Mouse (Mus musculus) left cerebral cortex, postnatal 14 days (tissue): ENCODE data around the gene Calhm6. TPM values are rescaled to one million over a fixed set of nuclear protein-coding genes. Genes with fewer than 3 reads are reported as not detected.

Source experiments
- DNase-seq, 2 experiments: peaks; one replicate each; pipeline ENCODE4 v3.0.0; 2021 to 2022; ENCODE audit warnings: low spot score in 2 of 2, mixed read lengths in 1 of 2
- intact Hi-C: fragments of 180-260 bp; cut with DNase I; formaldehyde crosslinking; loops from one replicate; pipeline ENCODE4 v1.15.1; 2025
- total RNA-seq, 2 experiments: library from RNA; stranded (reverse); gene quantifications; 2 replicates each; pipeline ENCODE4 v1.2.3; 2021

Gene Calhm6
- total RNA-seq, 2 experiments from 2014 or later: 0.51 TPM; not detected in 1

DNA sequence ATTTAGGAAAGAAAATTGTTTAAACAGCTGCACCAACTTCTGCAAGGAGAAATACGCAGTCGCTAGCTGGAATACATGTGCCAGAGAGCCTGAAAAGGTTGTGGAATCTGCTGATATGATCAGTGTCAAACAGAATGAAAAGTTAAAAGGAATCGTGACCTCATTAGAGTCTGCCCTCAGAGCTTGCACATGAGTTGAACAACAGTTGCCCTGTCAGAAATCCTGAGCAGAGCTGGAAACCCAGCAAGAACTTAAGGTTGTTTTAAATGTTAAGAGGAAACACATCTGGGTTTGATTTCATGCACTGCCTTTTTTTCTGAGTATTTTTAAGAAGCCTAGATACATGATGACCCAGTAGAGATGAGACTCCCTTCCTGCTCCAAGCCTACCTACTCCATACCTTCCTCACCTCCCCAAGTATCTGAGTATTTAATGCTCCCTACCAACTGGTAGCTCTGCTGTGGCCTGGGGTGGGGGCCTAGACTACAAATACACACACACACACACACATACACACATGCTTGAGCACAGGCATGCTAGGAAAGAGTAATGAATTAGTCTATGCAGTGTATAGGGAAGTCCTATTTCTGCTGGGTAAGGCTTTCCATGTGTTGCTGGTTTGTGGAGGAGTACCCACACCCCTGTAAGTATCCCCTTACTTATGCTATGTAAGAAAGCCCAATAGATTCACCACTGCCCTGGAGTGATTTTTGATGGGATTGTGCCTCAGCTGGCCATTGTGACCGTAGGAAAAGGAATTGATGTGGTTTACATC is 15.6 kb downstream of the Calhm6 start:
- intact Hi-C loops: no loop called here
- DNase-seq: no peak

DNA sequence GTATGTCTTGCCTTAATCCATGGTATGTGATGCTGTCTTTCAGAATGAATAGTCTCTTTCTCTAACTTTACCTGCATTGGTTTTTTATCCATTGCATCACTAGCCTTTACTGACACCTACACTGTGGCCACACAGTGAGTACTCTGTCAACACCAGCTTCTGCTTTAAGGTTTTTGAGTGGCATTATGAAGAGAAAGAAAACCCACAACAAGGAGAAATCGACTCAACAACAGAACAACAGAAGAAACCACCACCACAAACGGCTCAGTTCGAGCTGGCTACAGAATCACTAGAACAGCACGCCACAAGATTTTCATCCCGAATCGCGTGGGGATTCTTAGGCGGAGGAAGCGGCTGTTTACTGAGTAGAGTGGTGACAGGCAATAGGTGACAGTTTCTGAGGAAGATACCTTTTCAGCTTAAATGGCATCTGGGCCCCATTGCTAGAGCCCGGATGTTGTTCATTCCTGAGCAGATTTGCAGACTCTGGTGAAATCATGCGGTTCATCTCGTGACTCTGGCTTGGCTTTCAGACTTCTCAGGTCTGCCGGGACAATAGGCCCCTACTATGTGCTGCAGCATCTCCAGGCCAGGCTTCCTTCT is 16.8 kb downstream of the Calhm6 start:
- no peak for DNase-seq
- intact Hi-C loops: no loop called here

DNA sequence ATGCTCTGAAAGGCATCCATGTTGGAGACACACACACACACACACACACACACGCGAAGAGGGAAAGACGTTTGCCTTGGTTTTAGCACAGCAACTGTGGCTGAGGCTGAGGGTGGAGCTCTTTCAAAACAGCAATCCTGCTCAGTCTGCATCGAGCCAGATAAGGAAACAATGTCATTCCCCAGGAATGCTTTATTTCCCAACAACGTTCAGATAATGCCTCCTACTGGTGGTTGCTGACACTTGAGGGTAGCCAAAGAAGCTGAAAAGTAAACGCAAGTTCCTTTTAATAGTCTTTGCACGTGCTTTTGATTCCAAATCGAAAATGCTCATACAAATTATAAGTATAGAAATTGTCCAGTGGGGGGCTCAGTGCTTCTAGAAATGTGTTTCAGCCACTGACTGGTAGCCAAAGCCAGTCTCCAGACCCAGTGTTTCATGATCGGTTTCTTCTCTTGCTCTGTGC is 31.3 kb downstream of the Calhm6 start, which contains the start of gene Calhm5:
Calhm5 (minus strand) TSS at position 102 of the 466 bp plus-strand sequence.
- intact Hi-C loops: loop anchor here (5.0 kb wide), 2 partner anchors 59 to 186 kb away; partner anchors contain the start of genes Trappc3l and Tspyl1
- peak; percentile 49 to 79 for DNase-seq

DNA sequence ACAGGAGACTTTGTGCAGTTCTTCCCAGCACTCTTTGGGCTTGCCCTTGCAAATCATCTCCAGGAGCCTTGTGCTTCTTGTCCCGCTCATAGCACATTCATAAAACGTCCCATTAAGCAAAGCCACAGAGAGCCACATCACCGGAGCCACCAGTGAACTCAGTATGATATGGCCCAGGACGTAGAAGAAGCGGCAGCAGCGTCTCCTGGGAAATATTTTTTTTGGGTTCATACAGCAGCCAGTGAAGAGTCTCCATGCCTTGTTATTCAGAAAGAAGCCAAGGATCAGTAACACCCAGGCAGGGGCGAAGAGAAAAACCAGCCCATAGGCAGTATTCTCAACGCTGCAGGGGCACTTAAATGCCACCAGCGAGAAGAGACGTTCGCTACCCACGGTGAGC is 31.8 kb downstream of the Calhm6 start:
- intact Hi-C loops: loop anchor here (5.0 kb wide), 2 partner anchors 59 to 186 kb away; partner anchors contain the start of genes Trappc3l and Tspyl1
- no peak for DNase-seq

DNA sequence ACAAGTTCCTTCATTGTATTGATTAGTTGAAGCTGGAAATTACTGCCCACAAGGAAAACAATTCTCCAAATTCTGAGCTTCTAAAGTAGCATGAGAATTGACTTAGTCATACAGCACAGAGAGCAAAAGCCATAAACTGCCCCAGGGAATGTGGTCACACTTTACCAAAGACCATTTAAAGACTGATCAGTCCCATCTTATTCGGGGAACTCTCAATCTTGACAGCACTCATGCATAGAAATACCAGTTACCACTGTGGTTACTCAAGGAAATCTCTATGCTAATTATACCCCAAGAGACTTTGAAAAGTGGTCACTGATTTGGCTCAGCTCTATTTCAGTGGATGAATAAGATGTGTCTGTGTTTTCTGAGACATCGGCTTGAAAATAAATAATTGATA is 32.6 kb downstream of the Calhm6 start:
- intact Hi-C loops: loop anchor here (5.0 kb wide), 2 partner anchors 58 to 187 kb away; partner anchors contain the start of genes Trappc3l and Tspyl1
- DNase-seq: no peak

DNA sequence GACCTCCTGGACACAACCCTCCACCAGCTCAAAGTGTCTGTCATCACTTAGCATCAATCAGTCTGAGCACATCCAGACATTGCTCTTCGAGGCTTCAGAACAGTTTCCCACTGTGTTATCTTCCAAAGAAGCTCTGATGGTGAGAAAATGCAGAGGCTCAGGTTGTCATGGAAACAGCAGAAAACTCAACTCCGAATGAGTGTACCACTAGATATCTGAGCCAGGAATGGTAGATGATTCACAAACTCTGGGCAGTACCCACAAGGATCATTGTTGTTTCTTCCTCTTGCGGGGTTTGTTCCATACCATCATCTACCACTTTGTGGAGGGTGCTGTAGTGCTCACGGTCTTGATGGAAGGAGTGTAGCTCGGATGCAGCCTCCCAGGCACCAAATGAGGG is 35.9 kb downstream of the Calhm6 start:
- intact Hi-C loops: no loop called here

DNA sequence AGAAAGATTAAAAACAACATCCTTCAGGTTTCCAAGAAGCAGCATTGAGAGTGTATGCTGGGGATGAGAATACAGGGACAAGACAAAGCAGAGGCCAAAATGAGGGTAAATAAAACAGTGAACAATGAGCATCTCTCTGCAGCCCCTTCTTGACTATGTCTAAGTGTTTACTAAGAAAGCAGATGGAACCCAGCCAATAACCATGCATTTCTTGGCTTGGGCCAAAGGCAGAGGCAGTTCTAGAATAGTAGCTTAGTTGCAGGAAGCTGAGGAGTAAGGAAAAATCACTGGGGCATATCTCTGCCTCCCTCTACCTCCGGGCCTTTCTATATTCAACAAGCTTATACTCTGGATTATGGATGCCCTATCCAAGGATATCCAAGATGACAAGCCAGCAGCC is 37.3 kb downstream of the Calhm6 start:
- intact Hi-C loops: no loop called here
- DNase-seq: no peak

More for the DNA sequence above, 35.9 kb downstream of the Calhm6 start:
- DNase-seq: peak; percentile 46 to 90

DNA sequence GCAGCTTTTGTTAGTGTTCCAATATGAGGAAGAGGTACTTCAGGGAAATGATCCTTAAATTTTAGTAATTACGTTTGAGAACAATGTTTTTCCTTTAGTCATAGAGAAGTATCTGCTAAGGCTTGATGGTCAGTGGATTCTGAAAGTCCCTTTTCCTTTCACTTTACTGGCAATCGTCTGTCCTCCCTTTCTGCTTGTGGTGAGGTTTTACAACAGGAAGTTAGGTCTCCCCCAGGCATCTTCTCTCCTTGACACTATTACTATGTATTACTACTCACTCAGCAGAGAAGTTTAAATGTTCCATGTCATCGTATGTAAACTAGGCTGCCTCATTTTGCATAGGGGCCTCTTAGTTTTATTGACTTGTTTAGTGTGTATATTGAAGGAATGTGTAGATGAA is 38.3 kb downstream of the Calhm6 start:
- intact Hi-C loops: no loop called here
- no peak for DNase-seq

DNA sequence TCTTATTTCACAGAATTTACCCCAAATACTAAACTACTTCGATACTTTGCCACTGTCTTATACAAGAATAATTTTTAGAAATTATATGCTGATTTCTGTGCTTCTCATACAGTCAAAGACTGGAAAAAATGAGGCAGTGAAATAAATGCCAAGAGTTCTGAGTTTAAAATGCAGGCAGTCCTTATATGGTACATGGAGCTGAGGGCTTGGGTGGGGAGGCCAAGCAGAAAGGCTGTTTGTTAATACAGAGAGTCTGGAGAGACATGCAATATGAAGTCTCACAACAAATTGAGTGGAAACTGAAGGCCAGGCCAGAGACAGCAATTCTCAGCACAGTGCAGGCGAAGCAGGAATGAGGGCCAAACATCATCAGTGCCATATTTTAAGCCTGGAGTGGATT is 39.3 kb downstream of the Calhm6 start:
- intact Hi-C loops: no loop called here
- DNase-seq: no peak

DNA sequence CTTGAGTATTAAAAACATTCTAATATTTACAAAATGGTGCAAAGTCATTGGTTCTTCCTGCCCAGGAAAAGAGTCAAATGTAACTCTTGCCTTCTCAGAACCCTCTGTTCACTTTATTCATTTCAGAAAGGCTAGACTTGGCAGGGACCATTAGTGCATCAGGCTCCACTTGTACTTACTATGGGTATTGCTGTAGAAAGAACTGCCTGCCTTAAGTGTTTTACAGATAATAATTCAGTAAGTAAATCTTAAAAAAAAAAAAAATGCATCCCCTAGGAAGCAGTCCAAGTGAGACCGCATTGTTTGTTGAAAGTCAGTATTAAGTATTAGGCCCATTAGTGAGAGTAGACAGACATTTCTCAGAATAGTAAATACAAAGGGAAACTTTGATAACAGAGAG is 41.3 kb downstream of the Calhm6 start:
- DNase-seq: no peak
- intact Hi-C loops: no loop called here

Other genes starting within 250 kb of the Calhm6 start
- gene Rsph4a, start 222.9 kb downstream of the Calhm6 start, total RNA-seq: 1 to 10 TPM; 3.3 to 4.5 TPM
- gene Zup1, start 176.7 kb downstream of the Calhm6 start, total RNA-seq: 10 to 100 TPM; 11.1 to 12.1 TPM
- gene Rwdd1, start 108.4 kb downstream of the Calhm6 start, total RNA-seq: 100 to 1,000 TPM in 1 of 2 experiments, 10 to 100 TPM in 1; 95.5 to 103 TPM
- gene Trappc3l, start 90.4 kb downstream of the Calhm6 start, total RNA-seq: not detected
- not detected for gene Calhm4, start 83.7 kb downstream of the Calhm6 start, total RNA-seq
- gene Calhm5, start 31.5 kb downstream of the Calhm6 start, total RNA-seq: 1 to 10 TPM; 1.9 to 2.5 TPM
- gene Dse, start 79.7 kb upstream of the Calhm6 start, total RNA-seq: 1 to 10 TPM; 6.0 to 7.5 TPM
- gene Tspyl1, start 154.2 kb upstream of the Calhm6 start, total RNA-seq: 100 to 1,000 TPM; 122 to 124 TPM
- 100 to 1,000 TPM; 351 TPM for gene Tspyl4, start 169.5 kb upstream of the Calhm6 start, total RNA-seq